Mouse (Mus musculus) layer of hippocampus, adult 18-20 months (tissue): ENCODE results near the gene Btbd11. TPM values are rescaled to one million over a fixed set of nuclear protein-coding genes. Genes with fewer than 3 reads are reported as not detected.

ENCODE experiments used
- DNase-seq, 2 experiments: peaks; one replicate each; pipeline ENCODE4 v3.0.0; 2022; ENCODE audit warnings: low spot score in 2 of 2
- total RNA-seq, 2 experiments: library from RNA; stranded (reverse); gene quantifications; 2 replicates each; pipeline ENCODE4 v1.2.3; 2021

The Btbd11 gene
- total RNA-seq, 2 experiments from 2014 or later: 18.3 to 23.0 TPM

GRCm38 (mm10) chr10:85475642-85476345 lies 89.2 kb downstream of the Btbd11 start:
- DNase-seq: no peak

GRCm38 (mm10) chr10:85479959-85480625 lies 93.5 kb downstream of the Btbd11 start:
- no peak for DNase-seq

- no peak for DNase-seq
Observed at GRCm38 (mm10) chr10:85481106-85481505, 94.5 kb downstream of the Btbd11 start.

- DNase-seq: peak in 1 of 2 experiments; percentile 23
Observed at GRCm38 (mm10) chr10:85482064-85482473, 95.5 kb downstream of the Btbd11 start.

DNA sequence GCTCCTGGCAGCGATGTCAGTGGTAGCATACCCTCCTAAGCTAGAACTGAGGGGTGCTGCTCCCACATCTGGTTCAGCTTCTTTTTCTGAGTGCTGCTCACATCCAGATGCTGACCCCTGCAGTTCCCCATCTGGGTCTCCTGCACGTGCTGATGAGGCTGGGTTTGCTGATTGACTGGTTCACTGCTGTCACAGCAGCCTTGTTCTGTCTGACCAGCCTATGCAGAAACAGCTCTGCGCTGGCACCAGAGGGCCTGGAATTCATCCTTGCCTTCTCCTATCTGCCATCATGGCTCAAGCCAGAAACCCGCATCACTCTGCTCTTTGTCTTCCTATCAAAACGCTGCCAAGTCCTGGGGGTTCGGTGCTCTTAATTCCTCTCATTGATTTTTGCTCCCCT lies 95.9 kb downstream of the Btbd11 start:
- no peak for DNase-seq

DNA sequence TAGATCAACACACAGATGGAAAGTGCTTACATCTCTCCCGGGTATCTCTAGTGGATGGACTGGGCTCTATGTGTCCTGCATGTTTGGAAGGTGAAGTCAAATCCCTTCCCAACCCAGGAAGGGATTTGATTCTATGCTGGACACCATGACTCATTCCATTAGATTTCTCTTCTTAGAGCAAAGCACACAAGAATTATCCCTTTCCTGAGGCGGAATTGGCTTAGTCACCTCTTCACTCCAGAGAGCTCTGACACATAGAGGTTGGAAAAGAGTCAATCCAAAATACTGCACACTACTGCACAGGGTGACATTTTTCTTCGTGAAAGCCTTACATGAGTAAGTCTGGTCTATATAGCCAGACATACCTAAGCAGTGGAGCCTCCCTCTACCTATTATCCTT lies 99.8 kb downstream of the Btbd11 start:
- no peak for DNase-seq

DNA sequence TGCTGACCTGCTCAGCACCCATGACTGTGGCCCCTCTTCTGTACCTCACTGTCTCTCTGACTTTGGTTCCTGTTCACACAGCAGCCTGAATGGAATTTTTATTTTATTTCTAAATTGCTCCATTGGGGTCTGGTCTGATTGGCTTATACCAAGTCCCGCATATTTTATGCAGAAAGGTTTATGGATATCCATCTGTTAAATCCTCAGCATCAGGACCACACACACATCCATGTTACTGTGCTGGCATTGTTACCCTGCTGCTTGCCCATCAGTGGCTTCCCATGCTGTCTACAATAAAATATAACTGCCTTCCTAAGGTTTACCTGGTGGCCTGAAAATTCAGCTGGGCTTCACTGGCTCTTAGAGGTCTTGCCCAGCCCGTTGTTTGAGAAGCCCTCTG lies 106.0 kb downstream of the Btbd11 start:
- DNase-seq: no peak

GRCm38 (mm10) chr10:85496358-85496757 lies 109.7 kb downstream of the Btbd11 start:
- DNase-seq: no peak

GRCm38 (mm10) chr10:85496981-85497380 lies 110.4 kb downstream of the Btbd11 start:
- no peak for DNase-seq

DNA sequence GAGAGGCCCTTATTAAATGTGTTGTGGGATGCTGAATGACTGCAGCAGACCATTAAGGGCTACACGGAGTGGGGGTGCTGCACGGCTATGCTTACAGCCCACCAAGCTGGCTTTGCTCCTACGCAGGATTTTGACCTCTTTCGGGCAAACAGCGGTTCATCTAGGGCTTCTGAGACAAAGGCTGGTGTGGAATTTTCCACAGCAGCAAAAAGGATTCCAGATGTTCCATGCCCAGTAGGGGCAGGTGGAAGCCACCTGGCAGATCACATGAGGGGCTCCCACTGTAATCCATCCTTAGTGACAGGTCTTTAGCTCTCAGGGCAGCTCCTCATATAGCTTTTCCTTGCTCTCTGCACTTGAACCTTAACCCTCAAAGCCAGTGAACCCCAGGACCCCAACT lies 111.3 kb downstream of the Btbd11 start:
- DNase-seq: no peak

- no peak for DNase-seq
Observed at GRCm38 (mm10) chr10:85500573-85501155, 114.0 kb downstream of the Btbd11 start.

GRCm38 (mm10) chr10:85501966-85502566 lies 115.5 kb downstream of the Btbd11 start:
- no peak for DNase-seq

DNA sequence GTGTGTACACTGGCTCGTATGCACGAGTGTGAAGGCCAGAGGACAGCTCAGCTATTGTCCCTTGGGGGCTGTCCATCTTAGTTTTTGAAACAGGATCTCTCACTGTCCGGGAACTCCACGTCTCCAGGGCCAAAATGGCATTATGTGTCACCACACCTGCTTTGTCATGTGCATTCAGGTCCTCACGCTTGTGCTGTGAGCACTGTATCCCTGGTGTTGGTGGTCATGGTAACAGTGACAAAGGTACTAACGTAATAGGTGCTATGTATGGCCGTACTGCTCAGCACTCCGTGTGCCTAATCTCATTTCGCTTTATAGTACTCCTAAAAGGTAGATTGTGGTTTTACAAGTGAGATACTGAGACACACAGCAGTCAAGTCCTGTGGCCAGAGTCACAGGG lies 116.0 kb downstream of the Btbd11 start:
- DNase-seq: no peak

DNA sequence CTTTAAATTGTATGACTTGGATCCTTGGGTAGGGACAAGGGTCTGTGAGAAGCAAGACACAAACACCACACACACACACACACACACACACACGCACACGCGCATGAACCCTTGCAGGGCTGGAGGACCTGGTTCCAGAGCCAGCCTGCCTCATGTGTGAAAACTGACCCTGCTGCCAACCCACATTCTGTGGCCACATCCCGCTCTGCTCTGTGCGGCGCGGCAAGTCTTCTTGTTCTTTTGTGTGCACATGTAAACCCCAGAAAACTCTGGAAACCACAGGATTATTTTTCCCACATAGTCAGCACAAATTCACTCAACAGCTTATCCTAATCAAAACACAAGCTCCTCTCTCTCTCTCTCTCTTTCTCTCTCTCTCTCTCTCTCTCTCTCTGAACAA lies 116.8 kb downstream of the Btbd11 start:
- no peak for DNase-seq

- no peak for DNase-seq
Observed at GRCm38 (mm10) chr10:85507270-85508050, 120.8 kb downstream of the Btbd11 start.

- DNase-seq: no peak
Observed at GRCm38 (mm10) chr10:85508193-85508794, 121.7 kb downstream of the Btbd11 start.

DNA sequence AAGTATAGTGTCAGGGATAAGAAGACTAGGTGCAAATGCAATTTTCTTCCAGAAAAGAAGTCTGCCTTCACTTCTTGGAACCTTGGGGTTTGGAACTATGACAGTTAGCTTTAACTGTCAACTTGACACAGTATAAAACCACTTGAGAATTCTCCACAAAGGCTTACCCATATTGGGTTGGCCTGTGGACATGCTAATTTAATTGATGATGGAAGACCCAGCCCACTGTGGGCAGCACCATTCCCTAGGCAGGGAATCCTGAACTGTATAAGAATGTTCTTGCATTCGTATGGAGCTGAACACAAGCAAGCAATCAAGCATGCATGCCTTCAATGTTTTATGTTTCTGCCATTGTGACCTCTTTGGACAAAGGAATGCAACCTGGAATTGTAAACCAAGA lies 122.4 kb downstream of the Btbd11 start:
- DNase-seq: no peak

DNA sequence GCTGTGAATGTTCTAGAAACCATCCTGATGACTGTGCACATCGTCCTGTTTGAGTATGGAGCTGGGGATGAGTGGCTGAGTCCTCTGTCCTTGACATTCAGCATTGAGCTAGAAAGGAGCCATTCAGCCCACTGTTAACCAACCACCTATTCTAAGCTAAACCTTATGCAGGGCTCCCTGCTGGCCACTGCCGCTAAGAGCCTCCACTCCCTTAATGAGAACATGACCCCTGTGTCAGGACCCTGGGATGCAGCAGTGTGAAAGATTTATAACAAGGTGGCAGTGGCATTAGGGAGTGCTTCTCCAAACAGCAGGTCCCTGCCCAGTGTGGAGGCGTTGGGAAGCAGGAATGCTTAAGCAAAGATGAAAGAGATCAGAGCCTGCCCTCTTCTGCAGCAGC lies 123.7 kb downstream of the Btbd11 start:
- DNase-seq: no peak

- DNase-seq: no peak
Observed at GRCm38 (mm10) chr10:85512808-85513207, 126.2 kb downstream of the Btbd11 start.

- DNase-seq: no peak
Observed at GRCm38 (mm10) chr10:85517223-85518110, 130.9 kb downstream of the Btbd11 start.
